Mouse (Mus musculus) thymus, adult 2 months (tissue): ENCODE measurements around the gene Slc4a10.

ENCODE experiments used
- CTCF ChIP-seq: fragments of 200-500 bp; IDR thresholded peaks from 2 replicates; pipeline ENCODE4 v1.5.1; 2012; ENCODE audit warnings: mild to moderate bottlenecking, control low read depth, low read length, moderate library complexity, borderline replicate concordance; ENCODE audit not compliant: control insufficient read depth, poor library complexity, insufficient read depth; ENCODE audit errors: extremely low read depth
- POLR2A ChIP-seq: fragments of 200-500 bp; IDR thresholded peaks from 2 replicates; pipeline ENCODE4 v1.6.1; 2012; ENCODE audit warnings: mild to moderate bottlenecking, low read length, control low read depth, moderate library complexity; ENCODE audit not compliant: control insufficient read depth, poor library complexity, insufficient read depth; ENCODE audit errors: extremely low read depth

GRCm38 (mm10) chr2:62307477-62307876 lies 261.2 kb downstream of the Slc4a10 start:
- no peak for TF ChIP-seq CTCF
- TF ChIP-seq POLR2A: no peak
